Mouse (Mus musculus) embryo, embryonic 10 days (tissue): Measurements from ENCODE around the gene AY358078.
"Not testable (repeated sequence)": the region's sequence is repeated elsewhere in the genome, so short reads cannot be mapped to it uniquely, and the experiment has no call there.

ENCODE experiments used
- DNase-seq: peaks from one replicate; pipeline ENCODE4 v3.0.0-alpha.2; 2015; ENCODE audit warnings: low spot score

Gene AY358078

GRCm38 (mm10) chr14:51799746-51800145 lies at the start of gene AY358078:
Gene AY358078 (plus strand): TSS chr14:51800046.
- DNase-seq: no peak

DNA sequence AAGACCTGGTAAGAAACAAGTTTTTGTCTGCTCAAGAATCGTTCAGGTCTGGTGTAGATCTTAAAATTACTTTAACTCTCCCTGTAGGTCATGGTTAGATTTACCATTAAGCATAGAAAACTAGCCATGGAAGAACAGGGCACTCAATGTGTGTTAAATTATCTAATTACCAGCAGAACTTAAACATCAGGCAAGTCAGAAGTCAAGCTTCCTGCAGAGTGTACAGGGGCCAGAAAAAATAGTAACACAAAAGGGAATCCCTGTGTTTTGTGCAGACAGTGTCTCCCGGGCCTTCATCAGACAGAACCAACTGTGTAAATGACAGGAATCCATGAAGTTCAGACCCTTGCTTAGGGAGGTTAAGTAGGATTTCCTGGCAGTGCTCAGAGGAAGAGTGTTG lies 43.9 kb upstream of the AY358078 start:
- DNase-seq: peak; percentile 17

GRCm38 (mm10) chr14:51771378-51771777 lies 28.5 kb upstream of the AY358078 start:
- not testable (repeated sequence) for DNase-seq

DNA sequence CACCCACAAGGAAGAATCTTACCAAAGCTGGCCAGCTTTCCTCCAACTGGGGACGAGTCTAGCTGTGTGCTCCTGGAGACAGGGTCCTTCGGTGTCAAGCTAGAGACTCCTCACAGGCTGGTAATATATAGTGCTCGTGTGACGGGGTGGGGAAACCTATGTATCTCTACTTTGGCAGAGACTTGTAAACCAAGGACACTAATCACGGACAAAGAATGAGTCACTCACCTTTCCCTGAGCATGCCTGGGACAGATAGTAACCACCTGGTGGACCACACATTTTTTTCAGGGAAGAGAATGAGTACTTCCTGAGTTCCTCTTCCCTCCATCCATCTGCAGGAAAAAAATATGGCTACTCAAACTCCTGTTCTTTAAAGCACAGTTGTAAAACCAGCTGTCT lies 26.4 kb upstream of the AY358078 start, which contains the start of gene Ang4:
Gene Ang4 (minus strand): TSS at position 101 of the 400 bp plus-strand sequence.
- DNase-seq: no peak

GRCm38 (mm10) chr14:51777791-51778190 lies 22.1 kb upstream of the AY358078 start:
- DNase-seq: no peak

DNA sequence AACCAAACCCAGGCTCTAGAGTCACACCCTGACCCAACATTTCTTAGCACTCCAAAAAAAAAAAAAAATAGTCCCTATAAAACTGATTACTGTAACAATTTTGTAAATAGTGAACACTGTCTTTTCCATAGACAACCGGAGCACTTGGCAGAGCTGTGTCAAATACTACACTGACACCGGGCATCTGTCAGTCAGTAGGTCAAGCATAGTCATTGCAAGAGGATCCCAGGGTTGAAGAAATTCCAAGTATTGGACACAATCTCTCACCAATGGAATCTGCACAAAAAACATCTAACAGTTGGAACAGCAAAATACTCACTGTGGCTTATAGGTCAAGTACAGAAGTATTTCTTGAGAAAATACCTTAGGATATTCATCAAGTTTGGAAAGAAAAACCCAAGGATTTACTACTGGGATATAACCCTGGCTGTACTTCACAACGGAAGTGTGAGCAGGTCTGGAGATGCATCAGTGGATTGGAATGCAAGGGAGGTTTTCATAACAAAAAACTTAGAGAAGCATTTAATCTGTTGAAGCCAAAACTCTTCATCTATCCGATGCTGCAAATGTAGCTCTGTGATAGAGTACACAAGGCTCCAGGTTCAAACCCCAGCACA lies 20.9 kb upstream of the AY358078 start:
- DNase-seq: no peak

DNA sequence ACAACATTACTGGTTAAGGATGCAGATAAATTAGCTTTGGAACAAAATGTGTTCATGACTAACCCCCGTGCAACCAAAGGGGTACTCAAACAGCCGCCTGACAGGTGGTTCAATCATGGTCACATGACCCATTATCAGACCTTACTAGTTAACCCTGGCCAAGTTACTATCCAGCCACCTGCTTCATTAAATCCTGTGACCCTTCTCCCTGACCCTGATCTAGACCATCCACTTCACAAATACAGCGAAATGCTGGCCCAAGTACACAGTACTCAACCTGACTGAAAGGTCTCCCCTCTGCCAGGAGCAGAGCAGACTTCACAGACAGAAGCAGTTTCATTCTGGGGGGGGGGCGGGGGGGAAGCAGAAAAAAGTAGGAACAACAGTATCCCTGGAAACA lies 13.5 kb upstream of the AY358078 start:
- DNase-seq: no peak

DNA sequence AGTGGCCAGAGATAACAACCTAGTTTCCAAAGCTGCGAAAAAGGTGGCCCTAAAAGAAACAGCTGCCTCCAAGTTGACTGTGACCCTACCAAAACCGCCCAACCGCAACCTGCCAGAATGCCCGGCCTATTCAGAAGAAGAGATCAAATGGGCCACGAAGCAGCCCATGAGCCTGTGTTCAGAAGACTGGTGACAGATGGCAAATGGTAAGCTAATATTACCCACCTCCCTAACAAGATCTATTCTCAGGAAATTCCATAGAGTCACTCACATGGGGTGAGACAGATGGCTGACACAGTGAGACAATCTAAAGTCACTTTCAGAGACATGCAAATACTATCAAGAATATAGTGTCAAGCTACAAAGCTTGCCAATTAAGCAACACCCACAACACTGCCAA lies 12.8 kb upstream of the AY358078 start:
- DNase-seq: no peak

GRCm38 (mm10) chr14:51789196-51789595 lies 10.7 kb upstream of the AY358078 start:
- no peak for DNase-seq

DNA sequence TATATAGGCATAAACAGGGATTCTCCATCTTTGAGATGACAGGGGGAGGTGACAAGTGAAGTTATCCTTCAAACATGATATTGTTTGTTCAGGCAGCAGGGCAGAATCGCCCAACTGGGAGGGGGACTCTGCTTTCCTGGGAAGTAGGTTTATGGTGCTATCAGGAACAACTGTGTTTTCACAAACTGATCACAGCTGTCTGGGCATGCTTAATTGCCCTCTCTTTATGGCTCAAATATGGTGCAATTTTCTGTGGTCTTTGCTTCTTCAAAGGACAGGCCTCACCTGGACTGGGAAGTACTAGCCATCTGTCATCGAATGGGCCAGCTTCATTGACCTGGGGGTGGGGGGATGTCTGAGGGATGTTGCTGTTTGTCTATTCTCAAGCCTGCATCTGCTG lies 5.7 kb upstream of the AY358078 start:
- no peak for DNase-seq

GRCm38 (mm10) chr14:51826625-51827024 lies 26.8 kb downstream of the AY358078 start:
- no peak for DNase-seq

DNA sequence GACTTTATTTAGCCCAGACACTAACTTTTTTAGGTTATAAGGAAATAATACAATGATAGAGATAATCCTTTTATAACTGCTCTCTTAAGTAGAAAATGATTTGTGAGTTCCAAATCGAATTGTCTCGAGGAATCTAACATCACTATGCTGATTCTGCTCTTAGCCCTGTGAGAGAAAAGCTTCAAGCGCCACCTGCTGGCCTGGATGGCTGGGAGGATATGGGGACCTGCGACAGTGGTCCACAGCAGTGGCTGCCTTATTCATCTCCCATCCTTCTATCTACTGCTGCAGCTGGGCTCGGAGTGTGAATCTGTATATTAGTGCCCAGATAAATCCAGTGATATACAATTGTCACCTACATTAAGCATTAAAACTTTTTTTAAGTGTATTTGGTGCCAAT lies 28.0 kb downstream of the AY358078 start:
- not testable (repeated sequence) for DNase-seq

GRCm38 (mm10) chr14:51829188-51829587 lies 29.3 kb downstream of the AY358078 start:
- DNase-seq: no peak

DNA sequence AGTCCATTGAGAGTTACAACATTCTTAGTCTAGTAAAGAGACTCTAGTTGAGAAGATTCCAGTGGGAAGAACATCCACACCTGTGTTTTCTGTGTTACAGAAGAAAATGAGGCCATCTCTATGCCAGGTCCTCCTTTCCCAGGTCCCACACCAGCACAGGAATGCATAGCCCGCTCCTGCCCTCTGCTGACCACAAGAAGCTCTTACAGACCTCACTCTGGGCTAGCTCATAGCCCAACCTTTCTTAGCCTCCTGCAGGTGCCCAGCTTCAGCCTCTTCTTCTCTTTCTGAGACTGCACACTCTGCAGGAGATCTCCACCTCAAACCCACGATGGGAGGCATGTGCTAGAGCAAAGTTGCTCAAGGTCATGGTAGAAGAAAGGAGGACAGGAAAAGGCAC lies 38.6 kb downstream of the AY358078 start:
- DNase-seq: peak; percentile 31

- no peak for DNase-seq
Observed at GRCm38 (mm10) chr14:51842250-51842649, 42.4 kb downstream of the AY358078 start.

- DNase-seq: no peak
Observed at GRCm38 (mm10) chr14:51842781-51843180, 42.9 kb downstream of the AY358078 start.

DNA sequence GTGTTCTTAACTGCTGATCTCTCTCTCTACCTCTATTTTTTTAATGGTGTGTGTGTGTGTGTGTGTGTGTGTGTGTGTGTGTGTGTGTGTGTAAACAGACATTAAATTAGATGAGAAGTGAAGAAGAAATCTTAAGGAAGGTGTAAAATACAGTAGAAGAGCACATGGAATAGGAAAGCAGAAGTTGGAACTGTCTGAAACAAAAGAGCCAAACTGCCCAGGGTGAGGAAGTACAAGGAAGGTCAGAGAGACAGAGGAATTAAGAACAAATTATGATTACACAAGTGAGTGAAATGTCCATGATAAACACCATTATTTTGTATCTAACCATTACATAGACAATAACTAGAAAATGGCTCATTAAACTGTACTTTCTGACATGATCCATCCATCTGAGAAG lies 44.0 kb downstream of the AY358078 start:
- DNase-seq: no peak

GRCm38 (mm10) chr14:51846566-51846965 lies 46.7 kb downstream of the AY358078 start:
- no peak for DNase-seq

DNA sequence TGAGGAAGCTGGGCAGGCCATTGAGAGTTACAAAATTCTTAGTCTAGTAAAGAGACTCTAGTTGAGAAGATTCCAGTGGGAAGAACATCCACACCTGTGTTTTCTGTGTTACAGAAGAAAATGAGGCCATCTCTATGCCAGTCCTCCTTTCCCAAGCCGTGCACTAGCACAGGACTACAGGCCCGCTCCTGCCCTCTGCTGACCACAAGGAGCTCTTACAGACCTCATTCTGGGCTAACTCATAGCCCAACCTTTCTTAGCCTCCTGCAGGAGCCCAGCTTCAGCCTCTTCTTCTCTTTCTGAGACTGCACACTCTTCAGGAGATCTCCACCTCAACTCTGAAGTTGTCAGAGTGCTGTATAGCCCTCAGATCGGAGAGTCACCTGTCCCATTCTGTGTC lies 51.2 kb downstream of the AY358078 start:
- DNase-seq: peak; percentile 63

DNA sequence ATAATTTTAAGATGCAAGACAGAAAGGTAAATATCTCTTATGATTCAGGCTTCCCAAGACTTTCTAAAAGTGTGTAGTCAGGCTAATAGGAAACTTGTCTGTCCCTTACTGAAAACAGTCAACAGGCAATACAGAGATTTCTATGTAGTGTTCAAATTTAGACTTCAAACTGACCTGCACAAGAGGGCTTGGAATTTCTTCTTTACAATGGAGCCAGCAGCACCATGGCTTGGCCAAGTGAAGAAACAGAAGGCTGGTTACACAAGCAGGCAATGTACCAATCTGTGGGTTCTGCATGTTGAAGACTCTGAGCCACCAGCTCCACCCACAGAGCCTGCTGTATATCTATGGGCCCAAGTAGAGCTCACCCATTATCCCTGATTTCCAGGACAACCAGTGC lies 53.6 kb downstream of the AY358078 start, which contains the start of gene Ear6:
Gene Ear6 (plus strand): TSS at position 301 of the 400 bp plus-strand sequence.
- DNase-seq: no peak

DNA sequence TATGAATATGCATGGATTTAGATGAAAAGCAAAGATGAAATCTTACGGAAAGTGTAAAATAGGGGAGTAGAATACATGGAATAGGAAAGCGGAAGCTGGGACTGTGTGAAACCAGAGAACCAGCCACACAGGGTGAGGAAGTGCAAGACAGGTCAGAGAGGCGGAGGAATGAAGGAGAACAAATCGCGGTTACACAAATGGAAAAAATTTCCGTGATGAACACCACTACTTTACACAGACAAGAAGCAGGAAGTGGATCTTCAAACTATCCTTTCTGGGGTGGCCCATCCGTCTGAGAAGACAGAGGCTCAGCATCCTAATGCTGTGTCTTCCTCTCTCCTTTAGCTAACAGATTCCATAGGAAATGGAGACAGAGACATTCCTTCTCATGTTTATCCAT lies 55.4 kb downstream of the AY358078 start:
- DNase-seq: not testable (repeated sequence)

DNA sequence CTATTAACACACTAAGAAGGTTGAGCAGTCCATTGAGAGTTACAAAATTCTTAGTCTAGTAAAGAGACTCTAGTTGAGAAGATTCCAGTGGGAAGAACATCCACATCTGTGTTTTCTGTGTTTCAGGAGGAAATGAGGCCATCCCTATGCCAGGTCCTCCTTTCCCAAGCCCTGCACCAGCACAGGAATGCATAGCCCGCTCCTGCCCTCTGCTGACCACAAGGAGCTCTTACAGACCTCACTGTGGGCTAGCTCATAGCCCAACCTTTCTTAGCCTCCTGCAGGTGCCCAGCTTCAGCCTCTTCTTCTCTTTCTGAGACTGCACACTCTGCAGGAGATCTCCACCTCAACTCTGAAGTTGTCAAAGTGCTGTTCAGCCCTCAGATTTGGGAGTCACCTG lies 63.8 kb downstream of the AY358078 start:
- DNase-seq: peak; percentile 54

DNA sequence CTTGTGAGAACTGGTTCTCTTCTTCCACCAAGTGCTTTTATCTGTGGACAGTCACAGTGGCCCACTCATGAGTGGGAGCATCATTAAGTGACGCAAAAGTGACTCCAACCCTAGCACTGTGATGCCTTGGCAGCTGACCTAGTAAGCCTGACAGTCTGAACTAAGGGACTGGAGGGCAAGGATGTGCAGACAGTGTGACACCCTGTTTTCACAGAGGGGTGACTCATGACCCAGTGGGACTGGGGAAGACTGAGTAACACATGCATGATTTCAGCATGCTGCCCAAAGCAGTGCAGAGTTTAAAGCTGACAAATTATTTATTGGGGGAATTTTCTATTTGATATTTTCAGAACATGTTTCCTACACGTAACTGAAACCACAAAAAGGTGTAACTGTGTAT lies 70.9 kb downstream of the AY358078 start:
- no peak for DNase-seq

GRCm38 (mm10) chr14:51871741-51872140 lies 71.9 kb downstream of the AY358078 start:
- DNase-seq: no peak
